Mouse (Mus musculus): ENCODE results near the gene Ing5.

DNA sequence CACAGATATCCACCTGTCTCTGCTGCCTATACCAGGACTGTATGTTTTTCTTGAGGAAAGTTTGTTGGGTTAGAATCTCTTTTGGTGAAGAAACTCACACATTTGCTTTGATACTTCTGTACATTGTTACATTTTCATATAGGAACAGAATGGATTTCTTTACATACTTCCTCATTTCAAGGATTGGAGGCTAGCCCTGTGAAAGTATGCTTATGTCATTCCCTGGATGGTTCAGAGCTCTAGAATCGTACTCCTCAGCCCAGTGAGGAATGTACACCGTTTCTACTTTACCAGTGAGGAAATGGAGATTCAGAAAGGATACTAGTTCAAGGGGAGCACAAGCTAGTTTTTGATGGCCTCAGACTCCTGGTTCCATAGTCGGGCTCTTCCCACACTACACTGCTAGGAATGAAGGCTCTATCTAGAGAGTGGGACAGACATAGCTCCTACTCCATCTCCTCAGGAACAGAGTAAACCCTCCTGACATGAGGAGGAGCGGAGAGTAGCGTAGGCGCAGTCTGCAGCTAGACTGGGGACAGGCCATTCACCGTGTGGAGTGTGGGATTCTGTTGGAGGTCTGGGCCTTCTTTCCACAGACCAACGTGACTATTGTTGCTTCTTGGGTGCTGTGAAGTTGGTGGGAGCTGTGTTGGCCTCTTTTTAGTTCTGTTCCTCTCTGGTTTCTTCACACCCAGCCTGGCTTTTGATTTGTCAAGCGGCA, 38.7 kb upstream of the Ing5 start:
- no peak for TF ChIP-seq MAFK (IDR thresholded peaks at IDR 0.05; ENCODE audit: insufficient read depth, low read depth, low read length)
- no peak for TF ChIP-seq ZNF384 (IDR thresholded peaks at IDR 0.05; ENCODE audit: low read depth, low read length)
- no peak for TF ChIP-seq ZC3H11A (IDR thresholded peaks at IDR 0.05; ENCODE audit: borderline replicate concordance, low read depth, low read length)
- no peak for TF ChIP-seq HCFC1 (IDR thresholded peaks at IDR 0.05; ENCODE audit: borderline replicate concordance, insufficient read depth, low read length)

All from ES-E14 (cell line).